ENCODE assay signal across 8 mouse cellular contexts in genomic region chr6:39724071-39724470, GRCm38 (mm10). TPM values are rescaled to one million over a fixed set of nuclear protein-coding genes. Genes with fewer than 3 reads are reported as not detected.
DNase-seq lines count a peak whose midpoint lies in the region; ATAC-seq and TF ChIP-seq lines count a peak whose summit lies in the region.

No protein-coding gene starts in this region.

- H3K27ac ChIP-seq in heart, embryonic 13.5 days (replicated peaks): peak overlapping the region; percentile 97
- no peak overlapping the region for H3K27ac ChIP-seq in embryonic facial prominence, embryonic 12.5 days
- H3K27ac ChIP-seq in intestine, embryonic 15.5 days: no peak overlapping the region

- H3K9me3 ChIP-seq in heart, embryonic 13.5 days: no peaks in the 10 kb centered on the region
- H3K9me3 ChIP-seq in E14TG2a.4 (ENCODE audit: low read length): no peaks in the 10 kb centered on the region
- H3K9me3 ChIP-seq in embryonic facial prominence, embryonic 12.5 days: no peaks in the 10 kb centered on the region
- no peaks in the 10 kb centered on the region for H3K9me3 ChIP-seq in intestine, embryonic 15.5 days

- H3K4me1 ChIP-seq in heart, embryonic 13.5 days: peaks cover 32% of the 10 kb centered on the region
- peaks cover 31% of the 10 kb centered on the region for H3K4me1 ChIP-seq in E14TG2a.4 (replicated peaks; ENCODE audit: low read depth, low read length)
- peaks cover 13% of the 10 kb centered on the region for H3K4me1 ChIP-seq in embryonic facial prominence, embryonic 12.5 days
- H3K4me1 ChIP-seq in intestine, embryonic 15.5 days (replicated peaks): peaks cover 7% of the 10 kb centered on the region; the same call in 1 of the 2 replicates

- H3ac ChIP-seq in myocyte (ENCODE audit: control insufficient read depth, insufficient read length): peak overlapping the region; percentile 67

- TF ChIP-seq CTCF in E14TG2a.4 (conservative IDR thresholded peaks at IDR 0.05; ENCODE audit: low read length): no peak

- no peak for DNase-seq in heart, postnatal 25 days (ENCODE audit: low spot score)
- DNase-seq in layer of hippocampus, adult 18-20 months (ENCODE audit: low spot score in 2 of 2): no peak
- DNase-seq in testis, postnatal 14 days (ENCODE audit: low spot score): no peak

- H3K4me2 ChIP-seq in heart, embryonic 13.5 days: peak overlapping the region; percentile 87
- H3K4me2 ChIP-seq in embryonic facial prominence, embryonic 12.5 days (replicated peaks): peak overlapping the region; percentile 58
- H3K4me2 ChIP-seq in intestine, embryonic 15.5 days (replicated peaks): peak overlapping the region; percentile 57
- H3K4me2 ChIP-seq in myocyte (ENCODE audit: low read depth): peak overlapping the region; percentile 90

- H3K79me2 ChIP-seq in myocyte (ENCODE audit: control insufficient read depth, insufficient read depth): peaks cover 37% of the 10 kb centered on the region

- ATAC-seq in heart, embryonic 13.5 days (ENCODE audit: extremely low read depth, insufficient number of reproducible peaks, low FRiP score, low TSS enrichment): no peak
- no peak for ATAC-seq in embryonic facial prominence, embryonic 12.5 days (ENCODE audit: insufficient number of reproducible peaks, insufficient read depth, low FRiP score, low TSS enrichment)
- ATAC-seq in intestine, embryonic 15.5 days: no peak

- H3K36me3 ChIP-seq in heart, embryonic 13.5 days: no peaks in the 10 kb centered on the region
- no peaks in the 10 kb centered on the region for H3K36me3 ChIP-seq in E14TG2a.4 (ENCODE audit: insufficient read depth, low read length)
- no peaks in the 10 kb centered on the region for H3K36me3 ChIP-seq in embryonic facial prominence, embryonic 12.5 days
- no peaks in the 10 kb centered on the region for H3K36me3 ChIP-seq in intestine, embryonic 15.5 days
- no peaks in the 10 kb centered on the region for H3K36me3 ChIP-seq in myocyte (ENCODE audit: control insufficient read depth, insufficient read depth)

- TF ChIP-seq POLR2A in myocyte (IDR thresholded peaks at IDR 0.05; ENCODE audit: insufficient read length, low read depth): no peak

- H3K4me3 ChIP-seq in heart, embryonic 13.5 days: peak overlapping the region; percentile 80
- H3K4me3 ChIP-seq in E14TG2a.4 (replicated peaks; ENCODE audit: low read length): peak overlapping the region; percentile 96
- H3K4me3 ChIP-seq in embryonic facial prominence, embryonic 12.5 days: peak overlapping the region; percentile 63
- peak overlapping the region; percentile 74 for H3K4me3 ChIP-seq in intestine, embryonic 15.5 days (replicated peaks)
- H3K4me3 ChIP-seq in myocyte: peak overlapping the region; percentile 77

- WGBS in heart, embryonic 13.5 days: under 1% methylated on average over 7 of the region's 7 CpGs
- 5% methylated on average over 7 of the region's 7 CpGs for WGBS in embryonic facial prominence, embryonic 12.5 days
- 2% methylated on average over 7 of the region's 7 CpGs for WGBS in intestine, embryonic 15.5 days

- H3K27me3 ChIP-seq in heart, embryonic 13.5 days (replicated peaks): no peaks in the 10 kb centered on the region
- H3K27me3 ChIP-seq in E14TG2a.4 (ENCODE audit: insufficient read depth, low read length) (no peaks in the 10 kb centered on the region), myocyte (ENCODE audit: control insufficient read depth, insufficient read depth, insufficient read length) (no peaks in the 10 kb centered on the region)
- H3K27me3 ChIP-seq in embryonic facial prominence, embryonic 12.5 days: no peaks in the 10 kb centered on the region
- H3K27me3 ChIP-seq in intestine, embryonic 15.5 days (replicated peaks): no peaks in the 10 kb centered on the region

- peak overlapping the region; percentile 91 for H3K9ac ChIP-seq in heart, embryonic 13.5 days
- peak overlapping the region; percentile 86; the same call in 1 of the 2 replicates for H3K9ac ChIP-seq in embryonic facial prominence, embryonic 12.5 days
- H3K9ac ChIP-seq in intestine, embryonic 15.5 days: peak overlapping the region; percentile 94

- intact Hi-C loops in heart, postnatal 25 days (cut with DNase I): loop anchor here (2.0 kb wide), 1 partner anchor 59 kb away; no protein-coding TSS in a partner anchor

TF ChIP-seq in myocyte, 11 proteins besides CTCF, POLR2A, EP300 and RAD21:
- no peak for TF ChIP-seq E2F4 (IDR thresholded peaks at IDR 0.05; ENCODE audit: insufficient read depth)

RNA-seq across cellular contexts. Expression of gene Braf, which starts 1.2 kb away (rescaled TPM):
- polyA plus RNA-seq in heart, embryonic 13.5 days (2015; fragmentation: Nextera tagmentation; extraction: Ambion mirVana): 8.7 and 10.3 TPM in 2 replicates
- 10 to 100 TPM; 13.2 to 20.8 TPM for total RNA-seq in heart, postnatal 25 days (2021)
- 18.6 and 18.9 TPM in 2 replicates for polyA plus RNA-seq in embryonic facial prominence, embryonic 12.5 days (2016; fragmentation: Nextera tagmentation; extraction: Ambion mirVana)
- 12.0 and 13.2 TPM in 2 replicates for polyA plus RNA-seq in intestine, embryonic 15.5 days (2015; fragmentation: Nextera tagmentation; extraction: Ambion mirVana)
- 2.7 TPM for polyA plus RNA-seq in myocyte (2012; fragmentation: generic; extraction: Trizol)
- 100 to 1,000 TPM; 116 to 130 TPM for total RNA-seq in layer of hippocampus, adult 18-20 months (2021)
